Mouse (Mus musculus): ENCODE measurements around the gene Frk. TPM values are rescaled to one million over a fixed set of nuclear protein-coding genes. Genes with fewer than 3 reads are reported as not detected.

Frk gene
- polyA plus RNA-seq, 1 experiment from 2014 or later = 0.82 TPM

- Histone ChIP-seq H3K9ac (no peak overlapping the region), H3K4me2 (no peak overlapping the region), H3K36me3 (no peaks in the 10 kb centered on the region), H3K4me1 (replicated peaks) (no peaks in the 10 kb centered on the region), H3K27me3 (no peaks in the 10 kb centered on the region), H3K27ac (no peak overlapping the region), H3K4me3 (no peak overlapping the region), H3K9me3 (no peaks in the 10 kb centered on the region)
- 78% methylated on average over 1 of the region's 1 CpGs for WGBS
- no peak for ATAC-seq (ENCODE audit: low FRiP score)
These were observed 155.0 kb downstream of the Frk start for GRCm38 (mm10) chr10:34638245-34638644.

Other genes starting within 250 kb of the Frk start
- 152 and 156 TPM in 2 replicates for gene Tspyl1, start 201.2 kb upstream of the Frk start, polyA plus RNA-seq (2015; fragmentation: Nextera tagmentation; extraction: Ambion mirVana)
- gene Tspyl4, start 186.0 kb upstream of the Frk start, polyA plus RNA-seq (2015; fragmentation: Nextera tagmentation; extraction: Ambion mirVana) = 229 and 238 TPM in 2 replicates
- 0.08 and 0.14 TPM in 2 replicates for gene Col10a1, start 93.4 kb upstream of the Frk start, polyA plus RNA-seq (2015; fragmentation: Nextera tagmentation; extraction: Ambion mirVana)
- 2.8 and 3.2 TPM in 2 replicates for gene Nt5dc1, start 64.8 kb upstream of the Frk start, polyA plus RNA-seq (2015; fragmentation: Nextera tagmentation; extraction: Ambion mirVana)